Mouse (Mus musculus): Measurements from ENCODE around the gene Fdx1l.
"Not testable (repeated sequence)": the region's sequence is repeated elsewhere in the genome, so short reads cannot be mapped to it uniquely, and the experiment has no call there.

Gene Fdx1l

GRCm38 (mm10) chr9:21074173-21074572, 759 bp upstream of the Fdx1l start:
- DNase-seq (ENCODE audit: low read depth, low spot score): no peak

- DNase-seq (ENCODE audit: low read depth, low spot score): no peak
Measured at GRCm38 (mm10) chr9:21072641-21073040, 773 bp downstream of the Fdx1l start.

GRCm38 (mm10) chr9:21067006-21067684, 6.3 kb downstream of the Fdx1l start, which contains the start of gene Zglp1:
Gene Zglp1 (minus strand): TSS chr9:21067093.
- DNase-seq (ENCODE audit: low read depth, low spot score): no peak

- DNase-seq (ENCODE audit: low read depth, low spot score): no peak
Measured at GRCm38 (mm10) chr9:21062928-21063327, 10.5 kb downstream of the Fdx1l start.

GRCm38 (mm10) chr9:21051578-21051977, 21.8 kb downstream of the Fdx1l start:
- DNase-seq (ENCODE audit: low read depth, low spot score): no peak

GRCm38 (mm10) chr9:21045235-21045634, 28.2 kb downstream of the Fdx1l start:
- DNase-seq (ENCODE audit: low read depth, low spot score): no peak

- not testable (repeated sequence) for DNase-seq (ENCODE audit: low read depth, low spot score)
Measured at GRCm38 (mm10) chr9:21044785-21045184, 28.6 kb downstream of the Fdx1l start.

- DNase-seq (ENCODE audit: low read depth, low spot score): no peak
Measured at GRCm38 (mm10) chr9:21043563-21043962, 29.9 kb downstream of the Fdx1l start.

- DNase-seq (ENCODE audit: low read depth, low spot score): no peak
Measured at GRCm38 (mm10) chr9:21041308-21041707, 32.1 kb downstream of the Fdx1l start.

- no peak for DNase-seq (ENCODE audit: low read depth, low spot score)
Measured at GRCm38 (mm10) chr9:21039779-21040178, 33.6 kb downstream of the Fdx1l start.

GRCm38 (mm10) chr9:21037481-21037891, 35.9 kb downstream of the Fdx1l start:
- DNase-seq (ENCODE audit: low read depth, low spot score): no peak

- no peak for DNase-seq (ENCODE audit: low read depth, low spot score)
Measured at GRCm38 (mm10) chr9:21036666-21037065, 36.7 kb downstream of the Fdx1l start.

- DNase-seq (ENCODE audit: low read depth, low spot score): no peak
Measured at GRCm38 (mm10) chr9:21036161-21036560, 37.3 kb downstream of the Fdx1l start.

GRCm38 (mm10) chr9:21035586-21035985, 37.8 kb downstream of the Fdx1l start:
- no peak for DNase-seq (ENCODE audit: low read depth, low spot score)

GRCm38 (mm10) chr9:21034481-21035085, 38.8 kb downstream of the Fdx1l start:
- DNase-seq (ENCODE audit: low read depth, low spot score): no peak

- peak; percentile 73 for DNase-seq (ENCODE audit: low read depth, low spot score)
Measured at GRCm38 (mm10) chr9:21033136-21033535, 40.3 kb downstream of the Fdx1l start.

GRCm38 (mm10) chr9:21032491-21032890, 40.9 kb downstream of the Fdx1l start:
- DNase-seq (ENCODE audit: low read depth, low spot score): no peak

- no peak for DNase-seq (ENCODE audit: low read depth, low spot score)
Measured at GRCm38 (mm10) chr9:21031896-21032351, 41.5 kb downstream of the Fdx1l start, which contains the start of gene Icam5. Gene Icam5 (plus strand): TSS chr9:21032073.

- DNase-seq (ENCODE audit: low read depth, low spot score): no peak
Measured at GRCm38 (mm10) chr9:21031251-21031895, 42.0 kb downstream of the Fdx1l start.

- peak; percentile 72 for DNase-seq (ENCODE audit: low read depth, low spot score)
Measured at GRCm38 (mm10) chr9:21030781-21031250, 42.6 kb downstream of the Fdx1l start.

GRCm38 (mm10) chr9:21030055-21030600, 43.3 kb downstream of the Fdx1l start:
- no peak for DNase-seq (ENCODE audit: low read depth, low spot score)
